Mouse (Mus musculus) cerebellum, postnatal 10 days (tissue): ENCODE measurements at regions not wholly inside any gene's neighbourhood (a gene's known extent, or its start where the extent isn't known, plus 50 kb on each side); places are given as distances from the start of the nearest gene placed in this dataset.

Experiments used
- DNase-seq, 2 experiments: peaks; one replicate each; pipeline ENCODE4 v3.0.0; 2021; ENCODE audit warnings: mixed read lengths in 2 of 2

DNA sequence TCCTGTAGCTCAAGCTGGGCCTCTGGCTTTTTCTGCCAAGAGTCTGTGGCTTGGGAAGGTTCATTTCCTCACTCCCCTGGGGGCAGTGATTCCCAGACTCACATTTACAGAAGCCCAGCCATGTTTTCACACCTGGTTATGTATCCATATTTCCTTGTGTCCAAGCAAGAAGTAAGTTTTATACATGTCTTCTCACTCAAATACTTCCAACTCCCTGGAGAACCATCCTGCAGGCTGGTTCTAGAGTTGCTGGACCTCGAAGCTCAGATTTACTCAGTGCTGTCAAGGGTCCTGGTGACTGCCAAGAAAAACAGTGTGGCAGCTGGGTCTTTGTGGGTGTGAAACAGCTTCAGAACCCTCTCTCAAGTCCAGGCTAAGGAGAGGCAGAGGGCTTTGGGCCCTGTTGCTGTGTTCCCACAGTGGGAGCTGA, 537.6 kb upstream of the Nrp1 start:
- peak; percentile 37 to 55 for DNase-seq

GRCm38 (mm10) chr8:127821646-127822045, 536.8 kb upstream of the Nrp1 start:
- DNase-seq = peak in 1 of 2 experiments; percentile 7

GRCm38 (mm10) chr8:127825041-127825440, 533.4 kb upstream of the Nrp1 start:
- no peak for DNase-seq

DNA sequence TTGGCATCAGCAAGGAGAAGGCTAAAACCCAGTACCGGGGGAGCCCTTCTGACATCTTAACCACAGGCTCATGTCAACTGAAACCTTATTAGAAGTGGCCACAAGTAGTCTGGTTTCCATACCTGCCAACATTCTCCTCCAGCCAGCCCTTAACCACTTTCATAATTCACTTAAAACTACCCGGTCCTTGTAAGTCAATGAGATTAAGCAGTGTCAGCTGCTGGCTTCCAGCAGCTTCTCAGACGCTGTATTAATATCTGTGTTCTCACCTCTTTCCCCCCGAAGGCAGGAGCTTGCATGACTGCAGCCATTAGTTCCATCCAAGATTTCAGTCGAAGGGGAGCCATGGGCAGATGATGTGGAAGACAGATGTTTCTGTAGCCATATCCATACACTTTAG, 530.6 kb upstream of the Nrp1 start:
- no peak for DNase-seq

DNA sequence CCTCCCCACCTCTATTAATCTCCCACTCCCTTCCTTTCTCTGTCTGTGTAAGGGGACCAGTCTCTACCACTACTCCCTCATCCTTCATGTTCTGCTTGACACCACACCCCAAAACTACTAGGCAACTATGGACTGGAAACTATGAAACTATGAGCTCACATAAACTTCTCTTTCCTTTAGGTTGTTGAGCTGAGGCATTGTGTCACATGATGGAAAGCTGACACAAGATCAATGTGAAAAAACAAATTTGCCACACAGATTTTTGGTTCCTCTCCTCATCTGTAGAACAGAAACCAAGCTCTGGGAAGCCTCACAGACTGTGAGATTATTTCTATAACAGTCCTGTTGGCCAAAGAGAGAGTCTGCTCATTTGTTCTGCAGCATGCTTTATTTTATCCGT, 528.7 kb upstream of the Nrp1 start:
- DNase-seq = no peak

DNA sequence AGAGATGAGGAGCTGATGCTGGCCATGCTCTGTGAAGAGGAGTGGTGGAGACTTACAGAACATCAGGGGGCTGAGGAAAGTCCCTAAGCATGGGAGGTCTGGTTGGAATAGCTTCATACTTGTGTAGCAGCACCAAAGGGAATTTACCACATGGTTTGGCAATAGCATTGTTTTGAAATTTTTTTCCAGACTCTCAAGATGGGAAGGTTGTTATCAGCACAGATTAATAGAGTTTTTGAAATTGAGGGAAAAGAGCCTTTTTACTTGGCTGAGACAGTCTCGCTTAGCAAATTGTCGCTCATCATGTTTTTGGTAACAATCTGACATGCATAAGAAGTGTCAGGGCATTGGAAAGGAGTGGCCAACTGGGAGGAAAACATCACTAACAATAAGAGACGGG, 524.4 kb upstream of the Nrp1 start:
- DNase-seq = no peak

DNA sequence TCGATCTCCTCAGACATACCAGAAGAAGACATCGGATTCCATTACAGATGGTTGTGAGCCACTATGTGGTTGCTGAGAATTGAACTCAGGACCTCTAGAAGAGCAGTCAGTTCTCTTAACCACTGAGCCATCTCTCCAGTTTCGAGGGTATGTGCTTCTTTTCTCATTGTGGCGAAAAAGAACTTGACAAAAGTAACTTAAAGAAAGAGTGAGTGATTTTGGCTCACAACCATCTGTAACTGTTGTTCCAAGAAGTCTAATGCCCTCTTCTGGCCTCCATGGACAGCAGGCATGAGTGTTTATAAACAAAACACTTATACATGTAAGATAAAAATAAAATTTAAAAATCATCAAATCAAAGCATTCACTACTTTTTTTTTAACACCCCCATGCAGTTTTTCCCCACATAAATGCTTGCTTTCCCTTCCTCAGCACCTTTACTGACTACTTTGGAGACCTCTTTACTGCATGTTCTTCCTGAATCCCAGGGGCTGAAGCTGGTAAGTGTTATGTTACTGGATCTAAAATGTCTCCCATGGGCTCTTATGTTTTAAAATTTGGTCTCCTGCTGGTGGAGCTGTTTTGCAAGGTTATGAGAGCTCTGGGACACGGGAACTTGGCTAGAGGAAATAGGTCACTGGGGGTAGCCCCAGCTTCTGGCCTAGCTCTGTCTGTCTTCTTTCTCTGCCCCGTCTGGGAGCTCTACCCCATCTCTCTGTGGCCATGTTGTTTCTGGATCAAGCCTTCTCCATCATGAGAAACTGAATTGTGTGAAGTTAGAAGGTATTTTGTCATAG, 521.8 kb upstream of the Nrp1 start:
- DNase-seq = no peak

DNA sequence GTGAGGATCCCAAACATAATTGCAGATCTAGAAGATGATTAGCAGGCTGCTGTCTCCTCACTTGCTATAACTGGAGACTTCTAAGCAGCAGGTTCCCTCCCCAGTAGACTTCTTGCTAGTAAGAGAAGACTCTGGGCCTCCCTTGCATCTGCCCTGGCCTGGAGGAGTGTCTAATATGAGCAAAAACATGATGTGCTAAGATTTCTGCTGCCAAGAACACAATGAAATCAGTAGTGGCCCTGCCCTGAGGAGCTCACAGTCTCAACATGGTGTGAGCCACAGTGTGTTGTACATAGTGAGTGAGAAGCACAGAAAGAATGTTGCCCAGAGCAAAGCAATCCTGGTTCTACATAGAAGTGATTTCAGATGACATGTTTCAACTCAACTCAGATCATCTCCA, 520.1 kb upstream of the Nrp1 start:
- no peak for DNase-seq

GRCm38 (mm10) chr8:127847332-127848018, 510.9 kb upstream of the Nrp1 start:
- DNase-seq = no peak

DNA sequence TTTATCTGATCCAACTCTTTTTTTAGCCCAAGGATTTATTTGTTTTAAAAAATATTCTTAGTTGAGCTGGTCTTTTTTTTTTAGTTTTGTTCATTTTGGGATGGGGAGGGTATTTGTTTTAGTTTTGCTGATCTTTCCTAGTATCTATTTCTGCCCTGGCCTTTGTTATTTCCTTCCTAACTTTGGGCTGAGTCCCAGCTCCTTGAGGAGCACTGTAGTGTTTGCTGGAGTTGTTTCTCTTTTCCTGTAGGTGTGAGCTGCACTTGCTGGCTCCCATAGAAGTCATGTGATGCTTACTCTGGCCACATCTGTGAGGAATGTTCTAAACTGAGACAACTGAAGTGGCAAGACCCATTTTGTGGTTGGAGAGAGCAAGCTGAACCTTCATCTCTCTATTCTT, 508.5 kb upstream of the Nrp1 start:
- no peak for DNase-seq

GRCm38 (mm10) chr8:127855653-127856300, 502.6 kb upstream of the Nrp1 start:
- DNase-seq = no peak

DNA sequence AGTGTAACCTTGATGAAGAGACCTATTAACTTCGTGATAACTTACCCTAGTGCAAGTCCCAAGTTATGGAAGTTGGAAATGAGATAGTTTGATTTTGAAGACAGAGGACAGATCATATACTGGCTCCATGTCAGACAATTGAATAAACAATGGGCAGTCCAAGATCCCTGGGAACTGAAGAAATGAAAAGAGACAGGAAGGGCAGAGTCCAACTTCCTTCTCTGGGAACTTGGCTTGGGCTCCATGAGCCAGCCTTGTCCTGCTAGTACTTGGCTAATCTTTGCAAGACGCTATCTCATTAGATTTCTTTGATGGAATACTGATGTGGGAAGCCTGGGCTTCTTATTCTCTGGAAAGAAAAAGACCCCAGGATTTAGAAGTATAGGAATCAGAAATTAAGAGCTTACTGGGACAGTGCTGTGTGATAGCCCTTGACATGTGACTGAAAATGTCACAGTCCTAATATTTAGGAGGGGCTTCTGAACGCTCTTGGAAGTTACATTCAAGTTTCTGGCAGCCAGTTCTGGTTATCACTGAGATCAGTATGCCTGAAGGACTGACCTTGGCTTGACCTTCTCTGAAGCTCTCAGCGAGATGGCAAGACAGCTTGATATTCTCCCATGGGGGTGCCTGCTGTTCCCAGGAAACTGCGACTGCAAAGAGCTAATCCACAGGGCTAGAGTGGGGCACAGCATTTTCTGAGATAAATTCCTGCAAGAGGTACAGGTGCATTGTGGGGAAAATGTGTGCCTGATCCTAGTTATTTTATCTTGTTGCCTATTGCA, 501.9 kb upstream of the Nrp1 start:
- DNase-seq = peak; percentile 16 to 20

- peak; percentile 77 to 81 for DNase-seq
These were observed 499.4 kb upstream of the Nrp1 start for GRCm38 (mm10) chr8:127859036-127859435.

GRCm38 (mm10) chr8:127860376-127860775, 498.0 kb upstream of the Nrp1 start:
- DNase-seq = no peak

DNA sequence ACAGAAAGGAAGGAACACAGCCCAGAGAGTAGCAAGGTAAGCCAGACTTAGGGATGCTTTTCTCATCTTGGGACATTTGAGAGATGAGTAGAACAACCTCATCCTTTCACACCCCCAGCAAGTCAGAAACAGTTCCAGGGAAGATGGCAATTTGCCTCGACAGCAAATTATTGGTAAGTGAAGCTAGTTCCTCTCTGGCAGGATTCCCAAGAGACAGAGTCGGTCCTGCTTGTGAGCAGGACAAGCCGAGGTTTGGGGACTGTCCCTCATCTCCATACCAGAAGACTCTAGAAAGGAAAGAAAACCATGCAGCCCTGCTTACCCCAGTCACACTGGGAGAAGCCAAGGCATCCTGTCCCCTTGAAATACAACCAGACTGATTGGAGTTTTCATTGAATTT, 497.5 kb upstream of the Nrp1 start:
- DNase-seq = peak; percentile 63 to 65

- no peak for DNase-seq
These were observed 473.8 kb upstream of the Nrp1 start for GRCm38 (mm10) chr8:127884641-127885040.

DNA sequence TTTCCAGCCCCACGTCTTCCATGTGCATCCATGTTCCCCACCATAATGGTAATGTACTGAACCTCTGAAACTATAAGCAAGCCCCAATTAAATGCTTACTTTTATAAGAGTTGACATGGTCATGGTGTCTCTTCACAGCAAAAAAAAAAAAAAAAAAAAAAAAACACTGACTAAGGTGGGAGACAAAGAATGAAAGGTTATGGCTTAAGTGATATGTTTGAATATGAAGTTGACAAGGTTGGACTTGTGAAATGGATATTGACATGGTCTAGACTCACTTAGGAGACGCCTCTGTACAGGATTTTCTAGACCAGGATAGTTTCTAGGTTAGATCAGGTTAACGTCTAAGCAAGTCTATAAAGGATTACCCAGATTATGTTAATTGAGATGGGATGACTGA, 473.2 kb upstream of the Nrp1 start:
- no peak for DNase-seq

DNA sequence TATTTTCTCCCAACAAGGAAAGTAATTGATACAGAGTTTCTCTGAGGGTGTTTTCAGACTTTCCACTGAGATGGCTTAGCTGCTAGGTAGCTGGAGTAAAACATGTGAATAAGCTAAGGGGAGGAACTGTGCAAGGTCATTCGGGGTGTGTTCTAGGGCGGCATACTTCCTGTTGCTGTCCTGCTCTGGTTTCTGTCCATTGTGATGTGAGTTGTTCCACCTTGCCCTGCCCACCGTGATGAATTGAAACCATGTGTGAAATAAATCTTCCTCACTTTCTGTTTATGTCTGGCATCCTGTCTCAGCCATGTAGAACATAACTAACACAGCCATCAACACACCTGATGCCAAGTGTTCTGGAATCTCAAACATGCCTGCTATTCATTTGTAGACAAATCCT, 472.6 kb upstream of the Nrp1 start:
- DNase-seq = no peak

DNA sequence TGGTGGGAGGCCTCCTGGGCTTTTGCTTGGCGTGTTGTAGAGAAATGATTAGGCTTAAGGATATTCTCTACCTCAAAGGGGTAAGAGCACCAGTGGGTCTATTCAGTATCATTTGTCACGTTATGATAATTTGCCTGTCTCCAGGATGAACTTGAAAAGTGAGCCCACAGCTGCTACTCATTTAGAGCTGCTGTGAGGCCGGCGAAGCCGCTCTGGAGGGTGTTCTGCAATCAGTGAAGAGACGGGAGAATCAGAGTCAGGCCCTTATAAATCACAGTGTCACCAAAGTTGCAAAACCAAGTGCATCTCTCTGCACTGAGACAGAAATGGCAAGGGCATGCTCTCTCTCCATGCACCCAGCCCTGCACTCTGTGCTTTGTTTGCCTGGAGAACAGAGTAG, 467.7 kb upstream of the Nrp1 start:
- DNase-seq = no peak

- no peak for DNase-seq
These were observed 464.1 kb upstream of the Nrp1 start for GRCm38 (mm10) chr8:127894284-127894683.

- peak in 1 of 2 experiments; percentile 16 for DNase-seq
These were observed 450.0 kb upstream of the Nrp1 start for GRCm38 (mm10) chr8:127908436-127908835.

- DNase-seq = no peak
These were observed 448.8 kb upstream of the Nrp1 start for GRCm38 (mm10) chr8:127909580-127909979.

GRCm38 (mm10) chr8:127914086-127914485, 444.3 kb upstream of the Nrp1 start:
- no peak for DNase-seq
